Mouse (Mus musculus) lung, postnatal 0 days (tissue): Measurements from ENCODE around the gene Rnf144b. TPM values are rescaled to one million over a fixed set of nuclear protein-coding genes. Genes with fewer than 3 reads are reported as not detected.
A peak's percentile ranks its signal among the peaks of the same experiment; 100 is the strongest.

Source experiments
- ATAC-seq: fragments of 200-750 bp; cut with Nextera tagmentation; 2 replicates; pipeline ENCODE4 v1.8.0; 2017; ENCODE audit warnings: moderate library complexity
- DNase-seq: peaks from one replicate; pipeline ENCODE4 v3.0.0-alpha.2; 2016; ENCODE audit warnings: low spot score
- H3K27ac ChIP-seq: fragments of 300-500 bp; sonication (generic); 2 replicates; pipeline ENCODE4 v1.5.1; 2014; ENCODE audit warnings: antibody characterized with exemption, mild to moderate bottlenecking, low read length, mixed read lengths
- H3K27me3 ChIP-seq: fragments of 300-500 bp; sonication (generic); replicated peaks from 2 replicates; pipeline ENCODE4 v1.6.1; 2014; ENCODE audit warnings: low read length, mixed read lengths; ENCODE audit not compliant: insufficient read depth
- H3K36me3 ChIP-seq: fragments of 300-500 bp; sonication (generic); 2 replicates; pipeline ENCODE4 v1.6.1; 2014; ENCODE audit warnings: low read length, mixed read lengths; ENCODE audit not compliant: insufficient read depth
- H3K4me1 ChIP-seq: fragments of 300-500 bp; sonication (generic); 2 replicates; pipeline ENCODE4 v1.6.1; 2014; ENCODE audit warnings: antibody characterized with exemption, low read depth, low read length, mixed read lengths; ENCODE audit not compliant: insufficient read depth
- H3K4me2 ChIP-seq: fragments of 300-500 bp; sonication (generic); replicated peaks from 2 replicates; pipeline ENCODE4 v1.6.1; 2014; ENCODE audit warnings: low read depth, mild to moderate bottlenecking, low read length, moderate library complexity, mixed read lengths
- H3K4me3 ChIP-seq: fragments of 300-500 bp; sonication (generic); 2 replicates; pipeline ENCODE4 v1.5.1; 2014; ENCODE audit warnings: low read depth, low read length
- H3K9ac ChIP-seq: fragments of 300-500 bp; sonication (generic); replicated peaks from 2 replicates; pipeline ENCODE4 v1.6.1; 2014; ENCODE audit warnings: low read depth, mild to moderate bottlenecking
- H3K9me3 ChIP-seq: fragments of 300-500 bp; sonication (generic); 2 replicates; pipeline ENCODE4 v1.6.1; 2016; ENCODE audit warnings: low read length, mixed read lengths
- CTCF ChIP-seq: IDR thresholded peaks from 2 replicates; pipeline ENCODE4 v1.5.1; 2016; ENCODE audit warnings: antibody characterized with exemption, mild to moderate bottlenecking
- EP300 ChIP-seq: IDR thresholded peaks from 2 replicates; pipeline ENCODE4 v1.6.1; 2016; ENCODE audit warnings: antibody characterized with exemption, mild to moderate bottlenecking, control low read depth
- WGBS: fragments of 180-500 bp; shearing (Covaris S2); extraction: QIAGEN DNeasy Blood & Tissue Kit; methylation state at CpG from one replicate; pipeline ENCODE4 v1.1.7; 2014; 5-methylcytosine and 5-hydroxymethylcytosine counted together
- polyA plus RNA-seq: library from polyadenylated mRNA; unstranded; fragments of >200 nt; fragmentation: Nextera tagmentation; extraction: Ambion mirVana; gene quantifications from 2 replicates; pipeline ENCODE4 v1.2.1, GENCODE M21; 2015

Rnf144b gene
- polyA plus RNA-seq, 1 experiment from 2014 or later: 3.2 TPM

DNA sequence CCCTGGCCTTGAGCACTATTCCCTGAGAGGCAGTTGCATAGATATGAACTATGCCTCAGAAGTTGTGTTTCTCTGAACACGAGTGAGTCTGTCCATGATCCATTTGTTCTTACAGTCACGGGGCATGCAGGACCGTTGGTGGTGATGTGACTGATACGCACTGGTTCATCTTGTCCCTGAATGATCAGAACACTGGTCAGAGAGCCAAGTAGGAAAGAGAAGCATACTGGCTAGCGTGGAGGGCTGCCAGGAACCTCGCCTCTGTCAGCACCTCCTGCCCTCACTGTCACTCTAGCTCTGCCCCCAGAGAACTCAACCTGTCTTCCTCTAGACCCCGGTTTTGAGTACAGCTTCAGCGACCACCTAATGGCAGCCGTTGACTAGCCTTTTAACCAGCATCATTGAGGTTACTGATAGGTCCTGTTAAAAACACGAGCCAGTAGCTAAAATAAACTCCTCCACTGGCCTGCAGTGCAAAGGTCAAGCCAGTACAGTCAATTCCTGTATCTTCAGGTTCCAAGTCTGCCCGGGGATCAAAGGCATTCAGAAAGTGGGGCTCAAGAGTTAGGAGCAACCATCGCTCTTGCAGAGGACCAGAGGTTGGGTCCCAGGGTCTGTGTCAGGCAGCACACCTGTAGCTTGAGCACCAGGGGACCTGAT lies 77.7 kb downstream of the Rnf144b start:
- 58% methylated on average over 12 of the region's 12 CpGs for WGBS
- no peak overlapping the region for H3K27ac ChIP-seq
- no peak overlapping the region for H3K9ac ChIP-seq
- DNase-seq (no peak), ATAC-seq (no peak)
- no peak overlapping the region for H3K4me2 ChIP-seq
- no peak overlapping the region for H3K4me3 ChIP-seq
- TF ChIP-seq CTCF (no peak), EP300 (no peak)
- no peaks in the 10 kb centered on the region for H3K36me3 ChIP-seq
- H3K27me3 ChIP-seq: no peaks in the 10 kb centered on the region
- no peaks in the 10 kb centered on the region for H3K9me3 ChIP-seq
- H3K4me1 ChIP-seq: peaks cover 4% of the 10 kb centered on the region; the same call in 1 of the 2 replicates

DNA sequence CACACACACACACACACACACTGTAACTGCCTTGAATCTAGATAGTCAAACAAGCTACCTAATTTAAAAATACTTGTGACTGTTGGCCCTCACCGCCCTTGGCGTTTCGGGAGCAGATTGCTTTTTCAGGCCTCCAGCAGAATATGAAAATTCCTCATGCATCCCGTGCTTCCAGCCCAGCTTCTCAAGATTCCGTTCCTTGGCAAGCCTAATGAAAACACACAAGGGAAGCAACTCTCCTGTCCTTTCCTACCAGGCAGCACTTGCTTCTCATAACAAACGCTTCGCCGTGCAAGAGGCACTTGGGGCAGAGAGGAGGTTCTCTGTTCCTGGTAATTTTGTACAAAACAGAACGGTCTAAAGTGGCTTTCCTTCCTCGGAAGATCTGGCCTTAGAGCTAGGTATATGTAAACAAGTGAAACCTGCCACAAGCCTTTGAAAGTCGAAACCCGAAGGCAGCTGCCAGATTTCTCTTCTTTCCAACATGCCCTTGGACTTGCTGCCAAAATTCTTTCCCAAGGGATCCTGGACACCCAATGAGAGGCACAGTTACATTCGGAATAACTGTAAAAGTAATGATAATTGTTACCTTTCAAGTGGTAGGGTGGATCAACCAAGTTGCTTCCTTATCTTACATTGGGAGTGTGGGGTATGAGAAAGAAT lies 79.6 kb downstream of the Rnf144b start:
- peak overlapping the region; percentile 59 for H3K27ac ChIP-seq
- H3K9me3 ChIP-seq: no peaks in the 10 kb centered on the region
- H3K4me2 ChIP-seq: 0 out of 2 replicates have a peak overlapping the region, but pooled peaks have one; percentile 27
- 18% methylated on average over 13 of the region's 13 CpGs for WGBS
- no peak for TF ChIP-seq CTCF
- no peak for TF ChIP-seq EP300
- H3K4me3 ChIP-seq: no peak overlapping the region
- peaks cover 4% of the 10 kb centered on the region; the same call in 1 of the 2 replicates for H3K4me1 ChIP-seq
- DNase-seq: peak; percentile 44
- no peaks in the 10 kb centered on the region; the same call in 1 of the 2 replicates for H3K36me3 ChIP-seq
- H3K9ac ChIP-seq: no peak overlapping the region
- ATAC-seq: peak; percentile 14; the same call in 1 of the 2 replicates
- no peaks in the 10 kb centered on the region for H3K27me3 ChIP-seq

DNA sequence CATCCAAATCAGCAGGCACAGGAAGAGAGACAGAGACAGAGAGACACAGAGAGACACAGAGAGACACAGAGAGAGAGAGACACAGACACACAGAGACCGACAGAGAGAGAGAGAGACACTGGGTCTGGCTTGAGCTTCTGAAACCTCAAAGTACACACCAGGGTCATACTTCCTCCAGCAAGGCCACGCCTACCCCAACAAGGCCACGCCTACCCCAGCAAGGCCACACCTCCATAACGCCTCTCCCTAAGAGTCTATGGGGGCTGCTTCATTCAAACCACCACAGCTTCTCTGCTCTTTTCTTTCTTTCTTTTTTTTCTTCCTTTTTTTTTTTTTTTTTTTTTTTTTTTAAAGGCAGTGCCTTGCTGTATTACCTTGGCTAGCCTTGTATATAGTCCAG lies 88.0 kb downstream of the Rnf144b start:
- Histone ChIP-seq H3K4me2 (no peak overlapping the region), H3K36me3 (no peaks in the 10 kb centered on the region; the same call in 1 of the 2 replicates), H3K4me3 (no peak overlapping the region), H3K9me3 (no peaks in the 10 kb centered on the region), H3K4me1 (no peaks in the 10 kb centered on the region; the same call in 1 of the 2 replicates), H3K9ac (no peak overlapping the region), H3K27me3 (no peaks in the 10 kb centered on the region), H3K27ac (no peak overlapping the region)
- TF ChIP-seq EP300 (no peak), CTCF (no peak)
- DNase-seq (no peak), ATAC-seq (no peak)
- WGBS: 84% methylated on average over 3 of the region's 4 CpGs

DNA sequence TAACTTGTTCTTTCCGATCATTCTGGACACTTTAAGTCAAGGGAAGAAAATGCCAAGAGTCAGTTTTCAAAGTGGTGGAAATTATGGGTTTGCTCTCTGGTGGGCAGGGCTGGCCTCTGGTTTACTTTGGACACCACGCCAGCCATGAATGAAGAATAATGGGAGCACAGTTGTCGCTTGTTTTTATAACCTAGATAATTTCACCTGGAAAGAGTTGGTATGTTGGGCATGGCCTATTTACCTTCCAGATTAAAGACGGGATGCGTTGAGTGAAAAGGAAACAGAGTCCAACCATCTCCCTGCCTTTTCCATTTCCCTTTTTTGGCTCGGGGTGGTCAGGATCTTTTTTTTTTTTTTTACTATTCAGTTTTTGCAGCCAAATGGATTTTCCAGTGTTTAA lies 88.5 kb downstream of the Rnf144b start:
- H3K27ac ChIP-seq: no peak overlapping the region
- H3K4me3 ChIP-seq: no peak overlapping the region
- ATAC-seq (no peak), DNase-seq (no peak)
- peaks cover 4% of the 10 kb centered on the region; the same call in 1 of the 2 replicates for H3K4me1 ChIP-seq
- H3K9ac ChIP-seq: no peak overlapping the region
- no peaks in the 10 kb centered on the region for H3K9me3 ChIP-seq
- H3K4me2 ChIP-seq: no peak overlapping the region
- WGBS: 57% methylated on average over 6 of the region's 6 CpGs
- H3K36me3 ChIP-seq: no peaks in the 10 kb centered on the region; the same call in 1 of the 2 replicates
- no peaks in the 10 kb centered on the region for H3K27me3 ChIP-seq
- TF ChIP-seq EP300 (no peak), CTCF (no peak)

DNA sequence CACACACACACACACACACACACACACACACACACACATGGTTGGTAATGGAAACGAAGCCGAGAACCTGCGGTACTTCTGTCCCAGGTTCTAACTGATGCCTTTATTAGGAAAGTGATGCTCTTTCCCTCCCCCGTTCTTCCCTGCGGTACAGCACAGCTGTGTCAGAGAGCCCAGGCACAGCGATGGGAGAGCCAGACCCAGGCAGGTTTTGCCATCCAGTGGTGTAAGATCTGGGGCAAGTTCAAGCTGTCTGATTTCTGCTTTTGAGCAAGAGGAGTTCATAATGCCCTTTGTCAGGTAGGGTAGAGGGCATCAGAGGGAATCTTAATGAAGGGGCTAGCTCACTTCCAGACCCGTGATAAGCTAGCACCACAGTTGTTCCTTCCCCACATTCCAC lies 89.1 kb downstream of the Rnf144b start:
- Histone ChIP-seq H3K4me2 (no peak overlapping the region), H3K36me3 (no peaks in the 10 kb centered on the region; the same call in 1 of the 2 replicates), H3K4me1 (peaks cover 9% of the 10 kb centered on the region; the same call in 1 of the 2 replicates), H3K9ac (no peak overlapping the region), H3K9me3 (no peaks in the 10 kb centered on the region), H3K4me3 (no peak overlapping the region), H3K27ac (no peak overlapping the region), H3K27me3 (no peaks in the 10 kb centered on the region)
- DNase-seq (no peak), ATAC-seq (no peak)
- TF ChIP-seq EP300: no peak
- no peak for TF ChIP-seq CTCF
- WGBS: 87% methylated on average over 7 of the region's 7 CpGs

DNA sequence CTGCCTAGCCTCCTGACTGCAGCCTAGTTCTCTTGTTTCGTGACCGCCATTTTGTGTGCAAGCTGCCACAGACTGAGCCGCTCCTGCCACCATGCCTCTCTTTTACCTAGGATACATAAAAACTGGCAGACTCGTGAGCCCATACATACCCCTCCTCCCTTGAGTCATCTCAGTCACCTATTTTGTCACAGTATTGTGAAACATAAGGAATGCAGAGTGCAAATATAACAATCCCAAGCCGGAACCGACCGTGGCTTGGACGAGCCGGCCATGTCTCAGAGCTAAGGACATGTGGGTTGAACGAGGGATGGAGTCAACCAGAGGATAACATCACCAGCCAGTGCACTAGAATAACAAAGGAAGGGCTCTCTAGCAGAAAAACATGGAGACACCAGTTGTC lies 91.4 kb downstream of the Rnf144b start:
- WGBS: 61% methylated on average over 10 of the region's 10 CpGs
- Histone ChIP-seq H3K9me3 (no peaks in the 10 kb centered on the region), H3K27me3 (no peaks in the 10 kb centered on the region), H3K36me3 (no peaks in the 10 kb centered on the region), H3K27ac (no peak overlapping the region), H3K4me3 (no peak overlapping the region), H3K4me1 (peaks cover 12% of the 10 kb centered on the region), H3K4me2 (no peak overlapping the region), H3K9ac (no peak overlapping the region)
- 0 out of 2 replicates have a peak, but pooled peaks have one; percentile 16 for TF ChIP-seq EP300
- no peak for TF ChIP-seq CTCF
- DNase-seq: no peak
- ATAC-seq: no peak
